Mouse (Mus musculus) limb, embryonic 14.5 days (tissue): ENCODE results near the gene Tex37. TPM values are rescaled to one million over a fixed set of nuclear protein-coding genes. Genes with fewer than 3 reads are reported as not detected.
A peak's percentile ranks its signal among the peaks of the same experiment; 100 is the strongest.

Experiments used
- ATAC-seq: fragments of 200-750 bp; cut with Nextera tagmentation; 2 replicates; pipeline ENCODE4 v1.8.0; 2017; ENCODE audit warnings: low read depth, moderate number of reproducible peaks, moderate TSS enrichment; ENCODE audit not compliant: low FRiP score
- DNase-seq: peaks from one replicate; pipeline ENCODE4 v3.0.0-alpha.2; 2015; ENCODE audit warnings: low spot score
- H3K27ac ChIP-seq: fragments of 300-500 bp; sonication (generic); replicated peaks from 2 replicates; pipeline ENCODE4 v1.5.1; 2014; ENCODE audit warnings: low read depth, mild to moderate bottlenecking, low read length, moderate library complexity, mixed read lengths
- H3K27me3 ChIP-seq: fragments of 300-500 bp; sonication (generic); 2 replicates; pipeline ENCODE4 v1.6.1; 2014; ENCODE audit warnings: low read length, mixed read lengths; ENCODE audit not compliant: control insufficient read depth, insufficient read depth
- H3K36me3 ChIP-seq: fragments of 300-500 bp; sonication (generic); 2 replicates; pipeline ENCODE4 v1.6.1; 2014; ENCODE audit warnings: mild to moderate bottlenecking, low read length, moderate library complexity, mixed read lengths; ENCODE audit not compliant: control insufficient read depth, insufficient read depth
- H3K4me1 ChIP-seq: fragments of 300-500 bp; sonication (generic); 2 replicates; pipeline ENCODE4 v1.6.1; 2014; ENCODE audit warnings: antibody characterized with exemption, low read length, mixed read lengths; ENCODE audit not compliant: control insufficient read depth, insufficient read depth
- H3K4me2 ChIP-seq: fragments of 300-500 bp; sonication (generic); replicated peaks from 2 replicates; pipeline ENCODE4 v1.6.1; 2014; ENCODE audit warnings: low read depth, mild to moderate bottlenecking, low read length, moderate library complexity; ENCODE audit not compliant: severe bottlenecking
- H3K4me3 ChIP-seq: fragments of 300-500 bp; sonication (generic); replicated peaks from 2 replicates; pipeline ENCODE4 v1.5.1; 2014; ENCODE audit warnings: low read length
- H3K9ac ChIP-seq: fragments of 300-500 bp; sonication (generic); 2 replicates; pipeline ENCODE4 v1.6.1; 2014; ENCODE audit warnings: mild to moderate bottlenecking, low read depth, low read length, moderate library complexity; ENCODE audit not compliant: severe bottlenecking
- H3K9me3 ChIP-seq: fragments of 300-500 bp; sonication (generic); 2 replicates; pipeline ENCODE4 v1.6.1; 2016; ENCODE audit warnings: low read length; ENCODE audit not compliant: control insufficient read depth
- POLR2A ChIP-seq: fragments of 200-500 bp; IDR thresholded peaks from 2 replicates; pipeline ENCODE4 v1.8.0; 2012; ENCODE audit warnings: inconsistent platforms, mild to moderate bottlenecking, moderate library complexity, borderline replicate concordance; ENCODE audit not compliant: insufficient read depth, insufficient read length; ENCODE audit errors: extremely low read depth
- WGBS: fragments of 180-500 bp; shearing (Covaris S2); extraction: QIAGEN DNeasy Blood & Tissue Kit; methylation state at CpG from one replicate; pipeline ENCODE4 v1.1.7; 2014; 5-methylcytosine and 5-hydroxymethylcytosine counted together
- polyA plus RNA-seq, 2 experiments: library from polyadenylated mRNA; depleted of rRNA in 1 of 2; stranded (reverse) in 1 of 2; unstranded in 1 of 2; fragments of >200 nt; fragmentation: Nextera tagmentation in 1 of 2; extraction: Ambion mirVana in 1 of 2; gene quantifications; 2 replicates each; pipeline versions ENCODE4 v1.2.1 to v1.2.3; 2012 to 2014

The Tex37 gene
- polyA plus RNA-seq, 2 experiments: not detected

DNA sequence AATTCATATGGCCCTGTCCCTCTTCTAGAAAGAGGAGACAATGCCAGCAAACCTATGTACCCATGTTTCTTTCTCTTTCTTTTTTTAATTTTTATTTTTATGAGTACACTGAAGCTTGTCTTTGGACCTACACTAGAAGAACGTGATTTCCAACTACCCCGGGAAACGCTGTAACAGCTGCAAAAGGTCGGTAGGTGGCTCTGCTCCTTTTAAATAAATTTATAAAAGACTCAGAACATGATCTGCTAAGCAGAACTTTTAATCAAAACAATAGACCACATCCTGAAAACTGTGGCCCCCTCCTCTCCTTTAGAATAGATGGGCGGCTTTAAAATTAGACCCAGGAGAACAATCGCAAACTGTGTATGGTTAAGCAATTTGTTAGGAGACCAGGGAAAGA, 35.3 kb upstream of the Tex37 start:
- peak; percentile 61 for DNase-seq

DNA sequence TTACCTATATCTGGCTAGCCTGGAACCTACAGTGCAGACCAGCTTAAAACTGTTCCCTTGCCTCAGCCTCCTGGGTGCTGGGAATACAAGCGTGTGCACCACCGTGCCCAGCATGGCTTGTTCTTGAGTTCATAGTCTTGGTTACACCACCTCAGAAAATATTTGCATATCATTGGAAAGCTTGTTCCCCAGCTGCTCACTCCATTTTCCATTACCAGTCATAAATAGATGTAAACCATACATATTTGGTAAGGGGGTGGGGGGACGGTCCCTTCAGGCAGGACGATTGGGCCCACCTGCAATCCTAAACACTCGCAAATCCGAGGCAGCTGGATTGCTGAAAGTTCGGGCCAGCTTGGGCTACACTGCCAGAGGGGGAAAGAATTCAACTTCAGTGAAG, 34.5 kb upstream of the Tex37 start:
- no peak overlapping the region for H3K27ac ChIP-seq
- DNase-seq (no peak), ATAC-seq (no peak)
- H3K4me2 ChIP-seq: no peak overlapping the region
- H3K4me1 ChIP-seq: peaks cover 12% of the 10 kb centered on the region
- H3K9me3 ChIP-seq: no peaks in the 10 kb centered on the region
- no peak for TF ChIP-seq POLR2A
- 55% methylated on average over 7 of the region's 7 CpGs for WGBS
- H3K9ac ChIP-seq: no peak overlapping the region
- H3K36me3 ChIP-seq: no peaks in the 10 kb centered on the region
- H3K27me3 ChIP-seq: peaks cover 51% of the 10 kb centered on the region
- no peak overlapping the region for H3K4me3 ChIP-seq

More for the DNA sequence above, 35.3 kb upstream of the Tex37 start:
- no peaks in the 10 kb centered on the region for H3K9me3 ChIP-seq
- no peak overlapping the region for H3K27ac ChIP-seq
- H3K9ac ChIP-seq: no peak overlapping the region
- H3K4me2 ChIP-seq: no peak overlapping the region
- TF ChIP-seq POLR2A: no peak
- peaks cover 12% of the 10 kb centered on the region for H3K4me1 ChIP-seq
- WGBS: 4% methylated on average over 6 of the region's 6 CpGs
- H3K4me3 ChIP-seq: no peak overlapping the region
- H3K36me3 ChIP-seq: no peaks in the 10 kb centered on the region
- H3K27me3 ChIP-seq: peaks cover 57% of the 10 kb centered on the region
- no peak for ATAC-seq

DNA sequence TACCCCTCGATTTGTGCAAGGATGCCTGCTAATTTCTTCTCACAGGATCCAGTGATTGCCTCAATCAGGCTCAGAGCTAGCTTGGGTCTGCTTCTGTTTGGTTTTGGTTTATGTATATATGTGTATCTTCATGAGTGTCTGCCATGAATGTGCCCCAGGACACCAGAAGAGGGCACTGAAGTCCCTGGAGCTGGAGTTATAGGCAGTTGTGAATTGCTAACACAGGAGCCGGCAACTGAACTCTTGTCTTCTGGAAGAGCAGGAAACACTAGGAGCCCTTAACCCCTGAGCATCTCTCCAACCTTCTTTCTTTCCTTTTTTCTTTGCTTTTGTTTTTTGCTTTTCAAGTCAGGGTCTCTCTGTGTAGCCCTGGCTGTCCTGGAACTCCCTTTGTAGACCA, 13.1 kb upstream of the Tex37 start:
- H3K9me3 ChIP-seq: no peaks in the 10 kb centered on the region
- no peak for DNase-seq
- no peak for ATAC-seq
- no peaks in the 10 kb centered on the region for H3K27me3 ChIP-seq
- H3K4me3 ChIP-seq: no peak overlapping the region
- no peak overlapping the region for H3K9ac ChIP-seq
- no peak for TF ChIP-seq POLR2A
- WGBS: 91% methylated on average over 2 of the region's 2 CpGs
- no peak overlapping the region for H3K4me2 ChIP-seq
- no peaks in the 10 kb centered on the region for H3K4me1 ChIP-seq
- H3K36me3 ChIP-seq: no peaks in the 10 kb centered on the region
- H3K27ac ChIP-seq: no peak overlapping the region

- no peaks in the 10 kb centered on the region for H3K9me3 ChIP-seq
- TF ChIP-seq POLR2A: no peak
Observed at GRCm38 (mm10) chr6:70921274-70922074, 2.7 kb upstream of the Tex37 start.

GRCm38 (mm10) chr6:70912396-70912765, 6.3 kb downstream of the Tex37 start:
- Histone ChIP-seq H3K27me3 (no peaks in the 10 kb centered on the region), H3K36me3 (no peaks in the 10 kb centered on the region), H3K27ac (no peak overlapping the region), H3K4me2 (0 out of 2 replicates have a peak overlapping the region, but pooled peaks have one; percentile 48), H3K4me1 (peaks cover 13% of the 10 kb centered on the region), H3K9ac (no peak overlapping the region), H3K9me3 (no peaks in the 10 kb centered on the region), H3K4me3 (no peak overlapping the region)
- DNase-seq: no peak
- no peak for TF ChIP-seq POLR2A
- ATAC-seq: no peak
- 62% methylated on average over 7 of the region's 7 CpGs for WGBS

More at GRCm38 (mm10) chr6:70921274-70922074, 2.7 kb upstream of the Tex37 start:
- no peaks in the 10 kb centered on the region for H3K27me3 ChIP-seq
- 0 out of 2 replicates have a peak, but pooled peaks cover 5% of the 10 kb centered on the region for H3K4me1 ChIP-seq
- peak overlapping the region; percentile 37; the same call in 1 of the 2 replicates for H3K4me2 ChIP-seq
- 0 out of 2 replicates have a peak overlapping the region, but pooled peaks have one; percentile 28 for H3K9ac ChIP-seq
- peak overlapping the region; percentile 13 for H3K4me3 ChIP-seq
- no peak overlapping the region for H3K27ac ChIP-seq
- ATAC-seq (no peak), DNase-seq (peak; percentile 59)
- WGBS: 3% methylated on average over 22 of the region's 22 CpGs
- H3K36me3 ChIP-seq: no peaks in the 10 kb centered on the region
